Mouse (Mus musculus) hindbrain, embryonic 16.5 days (tissue): ENCODE data around the gene Gm8127. TPM values are rescaled to one million over a fixed set of nuclear protein-coding genes. Genes with fewer than 3 reads are reported as not detected.

Source experiments
- polyA plus RNA-seq: library from polyadenylated mRNA; unstranded; fragments of >200 nt; fragmentation: Nextera tagmentation; extraction: Ambion mirVana; gene quantifications from 2 replicates; pipeline ENCODE4 v1.2.1, GENCODE M21; 2015

Gene Gm8127
- polyA plus RNA-seq, 1 experiment from 2014 or later, result not detected

Other genes with a start within 250 kb of the Gm8127 start
- gene Gm8094, start 217.2 kb downstream of the Gm8127 start, polyA plus RNA-seq, result not detected in 2 replicates
- 0.13 and 0.20 TPM in 2 replicates for gene Gm8104, start 193.2 kb downstream of the Gm8127 start, polyA plus RNA-seq
- not detected in 2 replicates for gene Gm7233, start 114.0 kb downstream of the Gm8127 start, polyA plus RNA-seq
- gene Gm8122, start 58.5 kb downstream of the Gm8127 start, polyA plus RNA-seq, result not detected in 2 replicates
- gene Gm8126, start 35.2 kb downstream of the Gm8127 start, polyA plus RNA-seq, result not detected in 2 replicates
- not detected in 2 replicates for gene Gm9732, start 18.8 kb downstream of the Gm8127 start, polyA plus RNA-seq
- not detected in 2 replicates for gene 1700001F09Rik, start 54.0 kb upstream of the Gm8127 start, polyA plus RNA-seq
- not detected in 2 replicates for gene Gm8138, start 122.5 kb upstream of the Gm8127 start, polyA plus RNA-seq
- not detected in 2 replicates for gene Gm5799, start 249.7 kb upstream of the Gm8127 start, polyA plus RNA-seq